Mouse (Mus musculus) erythroblast, embryonic 14.5 days (primary cell): ENCODE results near the gene Fn1. TPM values are rescaled to one million over a fixed set of nuclear protein-coding genes. Genes with fewer than 3 reads are reported as not detected.
A peak's percentile ranks its signal among the peaks of the same experiment; 100 is the strongest.

Experiments
- H3K27me3 ChIP-seq: 2 replicates; pipeline ENCODE4 v1.6.1; 2012; ENCODE audit warnings: inconsistent platforms; ENCODE audit not compliant: control insufficient read depth
- H3K36me3 ChIP-seq: 2 replicates; pipeline ENCODE4 v1.6.1; 2012; ENCODE audit warnings: mild to moderate bottlenecking, inconsistent platforms; ENCODE audit not compliant: control insufficient read depth
- H3K4me1 ChIP-seq: 2 replicates; pipeline ENCODE4 v1.6.1; 2012; ENCODE audit warnings: inconsistent platforms; ENCODE audit not compliant: control insufficient read depth
- H3K4me3 ChIP-seq: replicated peaks from 2 replicates; pipeline ENCODE3; 2012; ENCODE audit warnings: moderate library complexity, mild to moderate bottlenecking, inconsistent platforms
- H3K9me3 ChIP-seq: 2 replicates; pipeline ENCODE4 v1.6.1; 2012; ENCODE audit warnings: low read length, inconsistent platforms, mixed read lengths; ENCODE audit not compliant: control insufficient read depth
- GATA1 ChIP-seq: IDR thresholded peaks from 2 replicates; pipeline ENCODE4 v1.6.1; 2012; ENCODE audit warnings: low read length, inconsistent platforms, mixed read lengths
- TAL1 ChIP-seq: IDR thresholded peaks from 3 replicates; pipeline ENCODE4 v1.6.1; 2012; ENCODE audit warnings: low read length, inconsistent platforms, mixed read lengths
- polyA plus RNA-seq: library from polyadenylated mRNA; stranded (reverse); fragments of >175 nt; gene quantifications from 2 replicates; pipeline ENCODE4 v1.2.3, GENCODE M21; 2012

Fn1 gene
- polyA plus RNA-seq, 1 experiment = 0.28 TPM

- H3K36me3 ChIP-seq = peaks cover 90% of the 10 kb centered on the region
- TF ChIP-seq TAL1 = no peak
- TF ChIP-seq GATA1 = no peak
- H3K4me1 ChIP-seq = no peaks in the 10 kb centered on the region
- no peak overlapping the region for H3K4me3 ChIP-seq
- H3K27me3 ChIP-seq = no peaks in the 10 kb centered on the region
- no peaks in the 10 kb centered on the region for H3K9me3 ChIP-seq
Measured at GRCm38 (mm10) chr1:71567884-71568605, 85.0 kb downstream of the Fn1 start.

GRCm38 (mm10) chr1:71564291-71564690 is 88.7 kb downstream of the Fn1 start:
- no peaks in the 10 kb centered on the region; the same call in 1 of the 2 replicates for H3K4me1 ChIP-seq
- H3K4me3 ChIP-seq = no peak overlapping the region
- TF ChIP-seq TAL1 = no peak
- no peak for TF ChIP-seq GATA1
- H3K9me3 ChIP-seq = no peaks in the 10 kb centered on the region
- no peaks in the 10 kb centered on the region for H3K27me3 ChIP-seq
- peaks cover 91% of the 10 kb centered on the region for H3K36me3 ChIP-seq

GRCm38 (mm10) chr1:71560626-71561025 is 92.4 kb downstream of the Fn1 start:
- no peaks in the 10 kb centered on the region for H3K27me3 ChIP-seq
- peaks cover 65% of the 10 kb centered on the region for H3K36me3 ChIP-seq
- H3K4me3 ChIP-seq = no peak overlapping the region
- no peaks in the 10 kb centered on the region for H3K9me3 ChIP-seq
- no peak for TF ChIP-seq GATA1
- TF ChIP-seq TAL1 = no peak
- peaks cover 20% of the 10 kb centered on the region for H3K4me1 ChIP-seq

GRCm38 (mm10) chr1:71556688-71557612 is 96.0 kb downstream of the Fn1 start, which contains the start of gene Atic:
TSS of gene Atic (plus strand) at chr1:71557150.
- H3K4me1 ChIP-seq = peaks cover 20% of the 10 kb centered on the region
- no peaks in the 10 kb centered on the region for H3K27me3 ChIP-seq
- H3K36me3 ChIP-seq = peaks cover 32% of the 10 kb centered on the region
- H3K9me3 ChIP-seq = no peaks in the 10 kb centered on the region
- TF ChIP-seq TAL1 (no peak), GATA1 (no peak)
- peak within 1 kb of the TSS; percentile 82 for H3K4me3 ChIP-seq

- H3K4me3 ChIP-seq = no peak overlapping the region
- H3K9me3 ChIP-seq = no peaks in the 10 kb centered on the region
- no peaks in the 10 kb centered on the region; the same call in 1 of the 2 replicates for H3K4me1 ChIP-seq
- TF ChIP-seq TAL1 = no peak
- TF ChIP-seq GATA1 = no peak
- no peaks in the 10 kb centered on the region for H3K27me3 ChIP-seq
- H3K36me3 ChIP-seq = no peaks in the 10 kb centered on the region
Measured at GRCm38 (mm10) chr1:71550626-71551195, 102.3 kb downstream of the Fn1 start.

GRCm38 (mm10) chr1:71540437-71540836 is 112.6 kb downstream of the Fn1 start:
- Histone ChIP-seq H3K27me3 (no peaks in the 10 kb centered on the region), H3K9me3 (no peaks in the 10 kb centered on the region), H3K4me1 (no peaks in the 10 kb centered on the region), H3K36me3 (no peaks in the 10 kb centered on the region), H3K4me3 (no peak overlapping the region)
- no peak for TF ChIP-seq TAL1
- TF ChIP-seq GATA1 = no peak

- no peaks in the 10 kb centered on the region for H3K4me1 ChIP-seq
- no peaks in the 10 kb centered on the region for H3K9me3 ChIP-seq
- TF ChIP-seq GATA1 = no peak
- TF ChIP-seq TAL1 = no peak
- H3K4me3 ChIP-seq = no peak overlapping the region
- H3K36me3 ChIP-seq = no peaks in the 10 kb centered on the region
- no peaks in the 10 kb centered on the region for H3K27me3 ChIP-seq
Measured at GRCm38 (mm10) chr1:71539641-71540040, 113.4 kb downstream of the Fn1 start.

Other genes starting within 250 kb of the Fn1 start
- gene Abca12, start 238.3 kb downstream of the Fn1 start, polyA plus RNA-seq = not detected in 2 replicates
- 0.46 and 0.68 TPM in 2 replicates for gene Atic, start 96.0 kb downstream of the Fn1 start, polyA plus RNA-seq